Mouse (Mus musculus): ENCODE data around the gene Ralgps2. TPM values are rescaled to one million over a fixed set of nuclear protein-coding genes. Genes with fewer than 3 reads are reported as not detected.

Gene Ralgps2
- total RNA-seq (2021), result 10 to 100 TPM; 70.9 to 80.5 TPM
- long read RNA-seq, experiment 1, full-length matches to known transcripts, result 14 of 22 reads
- long read RNA-seq, experiment 1, partial matches to known transcripts, result 3 of 22 reads
- long read RNA-seq, experiment 1, other reads (novel, unspliced or antisense), result 5 of 22 reads
- long read RNA-seq, experiment 2, full-length matches to known transcripts, result 19 of 28 reads
- long read RNA-seq, experiment 2, partial matches to known transcripts, result 3 of 28 reads
- long read RNA-seq, experiment 2, other reads (novel, unspliced or antisense), result 6 of 28 reads

DNA sequence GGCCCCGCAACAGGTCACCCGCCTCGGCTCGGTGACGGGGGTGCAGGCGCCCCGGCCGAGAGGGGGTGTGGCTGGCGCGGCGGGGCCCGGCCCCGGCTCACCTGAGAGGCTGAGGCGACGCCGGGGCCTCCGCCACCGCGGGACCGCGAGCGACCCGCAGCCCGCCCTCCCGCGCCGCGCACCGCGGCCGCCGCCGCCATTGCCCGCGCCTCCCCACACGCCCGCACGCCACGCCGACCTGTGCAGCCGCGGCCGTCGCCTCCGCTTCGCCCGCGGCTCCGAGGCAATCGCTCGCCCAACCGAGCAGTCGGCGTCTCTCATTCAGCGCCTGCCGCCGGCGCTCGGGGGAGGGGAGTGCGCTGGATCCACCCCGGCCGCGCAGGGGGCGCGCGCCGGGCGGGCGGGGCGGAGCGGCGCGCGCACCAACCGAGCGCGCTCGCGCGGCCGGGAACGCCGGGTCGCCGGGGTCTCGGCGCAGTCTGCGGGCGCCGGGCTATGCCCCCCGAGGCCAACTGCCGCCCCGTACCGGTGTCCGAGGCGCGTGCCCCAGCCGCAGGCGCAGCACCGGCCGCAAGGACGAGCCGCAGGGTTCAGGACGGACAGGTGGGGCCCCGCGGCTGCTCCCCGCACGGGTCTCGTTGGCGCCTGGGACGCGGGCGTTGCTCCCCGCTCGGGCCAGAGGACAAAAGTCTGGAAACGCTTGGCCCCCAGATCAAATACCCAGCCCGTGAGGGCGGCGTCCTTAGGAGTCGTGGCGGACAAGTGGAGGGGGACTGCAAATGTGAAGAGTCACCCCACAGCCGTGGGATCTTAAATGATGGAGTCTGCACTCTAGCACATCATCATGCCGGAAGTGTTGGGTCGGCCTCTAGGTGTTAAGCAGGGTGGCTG is at the start of gene Ralgps2:
Gene Ralgps2 (minus strand): TSS at position 376 of the 891 bp plus-strand sequence.
- Histone ChIP-seq H3K4me3 (peak within 1 kb of the TSS; percentile 87), H3K27ac (peak within 1 kb of the TSS; percentile 95)
- TF ChIP-seq CTCF (conservative IDR thresholded peaks at IDR 0.05), result no peak
- peak; percentile 46 to 68 for DNase-seq (ENCODE audit: low spot score in 2 of 2)

DNA sequence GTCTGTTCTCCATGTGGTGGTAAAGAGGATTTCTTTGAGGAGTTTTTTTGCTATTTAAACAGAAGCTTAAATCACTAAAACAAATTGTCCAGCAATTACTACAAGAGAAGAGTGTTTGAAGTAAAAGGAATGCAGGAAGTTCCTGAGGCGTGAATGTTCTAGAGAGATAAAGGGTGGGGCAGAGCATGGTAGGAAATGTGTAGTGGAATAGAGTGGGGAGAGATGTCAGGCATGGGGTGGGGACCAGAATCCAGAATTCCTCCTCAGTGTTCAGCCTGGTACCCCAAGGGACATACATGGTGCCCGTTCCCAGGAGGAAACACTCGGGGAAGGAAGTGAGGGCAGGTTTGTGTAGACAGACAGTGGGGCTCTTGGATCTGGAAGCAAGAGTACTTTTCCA is 48.1 kb upstream of the Ralgps2 start:
- DNase-seq (ENCODE audit: low spot score in 2 of 2), result no peak
- TF ChIP-seq CTCF (conservative IDR thresholded peaks at IDR 0.05), result no peak

DNA sequence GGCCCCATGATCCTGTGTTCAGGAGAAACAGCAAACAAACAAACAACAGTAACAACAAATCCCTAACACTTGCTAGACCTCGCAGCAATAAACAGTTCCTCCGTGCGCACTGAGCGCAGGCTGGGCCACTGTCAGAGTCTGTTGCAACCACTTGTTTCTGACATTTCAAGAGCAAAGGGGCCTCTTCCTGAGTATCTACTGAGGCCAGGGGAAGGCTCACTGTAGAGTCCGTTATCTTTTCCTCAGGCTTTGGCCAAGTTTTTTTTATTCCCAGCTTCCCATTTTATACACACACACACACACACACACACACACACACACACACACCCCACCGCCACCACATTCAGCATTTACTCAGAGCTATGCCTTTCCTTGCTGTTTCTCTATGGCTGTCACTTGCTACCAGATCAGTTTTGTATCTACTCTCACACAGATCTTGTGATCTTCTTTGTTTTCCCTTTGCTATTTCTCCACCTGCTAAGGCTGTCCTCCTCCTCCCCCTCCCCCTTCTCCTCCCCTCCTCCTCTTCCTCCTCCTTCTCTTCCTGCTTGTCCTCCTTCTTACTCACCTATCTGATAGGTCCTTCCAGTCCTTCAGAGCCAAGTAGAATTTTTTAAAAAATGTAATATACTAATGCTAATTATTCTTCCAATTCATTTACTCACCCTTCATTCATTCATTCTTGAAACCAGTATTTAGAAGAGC is 47.4 kb upstream of the Ralgps2 start:
- DNase-seq (ENCODE audit: low spot score in 2 of 2), result no peak
- TF ChIP-seq CTCF (conservative IDR thresholded peaks at IDR 0.05), result no peak
- Histone ChIP-seq H3K27ac (no peak overlapping the region), H3K4me3 (no peak overlapping the region)

More for the DNA sequence above, 48.1 kb upstream of the Ralgps2 start:
- Histone ChIP-seq H3K4me3 (no peak overlapping the region), H3K27ac (no peak overlapping the region)

DNA sequence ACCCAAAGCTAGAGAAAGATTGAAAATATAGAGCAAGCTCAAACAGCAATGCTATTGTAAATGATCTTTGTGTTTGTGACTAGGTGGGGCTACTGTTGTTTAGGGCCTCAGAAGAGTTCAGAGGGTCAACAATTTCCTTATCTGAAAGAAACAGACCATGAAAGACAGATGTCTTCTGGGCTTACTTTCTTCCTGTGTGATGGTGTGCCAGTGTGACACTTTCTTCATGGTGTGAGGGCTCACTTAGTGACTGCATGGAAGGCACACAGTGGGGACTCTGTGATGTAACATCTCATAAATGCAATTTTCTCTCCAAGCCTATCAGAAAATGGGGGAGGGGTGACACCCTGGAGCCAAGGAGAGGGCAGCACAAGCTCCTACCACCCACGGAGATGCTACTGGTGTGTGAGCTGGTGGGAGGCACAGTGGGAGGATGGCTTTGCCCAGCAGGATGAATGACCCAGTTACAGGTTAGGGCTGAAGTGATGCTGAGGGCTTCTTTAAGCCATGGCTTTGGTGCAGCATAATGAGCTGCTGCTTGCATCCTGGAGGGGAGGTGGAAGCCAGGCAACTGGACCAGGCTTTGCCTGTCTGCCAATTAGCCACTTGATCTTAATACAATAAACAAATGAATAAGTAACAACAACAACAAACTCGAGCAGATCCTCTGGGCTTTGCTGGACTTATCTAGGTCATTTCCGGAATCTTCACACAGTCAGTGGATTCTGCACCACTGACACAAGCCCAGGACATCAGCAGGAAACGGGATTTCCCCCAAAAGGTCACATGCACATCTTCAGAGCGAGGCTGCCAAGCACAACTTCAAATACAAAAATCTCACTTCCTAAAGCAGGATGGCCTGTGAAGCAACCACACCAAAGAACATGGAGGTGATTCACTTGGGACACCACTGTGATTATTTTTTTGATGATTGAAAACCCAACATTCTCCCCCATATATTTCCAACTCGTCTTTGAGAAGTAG is 46.5 kb upstream of the Ralgps2 start:
- TF ChIP-seq CTCF (conservative IDR thresholded peaks at IDR 0.05), result no peak
- no peak overlapping the region for H3K27ac ChIP-seq
- H3K4me3 ChIP-seq, result no peak overlapping the region
- no peak for DNase-seq (ENCODE audit: low spot score in 2 of 2)

DNA sequence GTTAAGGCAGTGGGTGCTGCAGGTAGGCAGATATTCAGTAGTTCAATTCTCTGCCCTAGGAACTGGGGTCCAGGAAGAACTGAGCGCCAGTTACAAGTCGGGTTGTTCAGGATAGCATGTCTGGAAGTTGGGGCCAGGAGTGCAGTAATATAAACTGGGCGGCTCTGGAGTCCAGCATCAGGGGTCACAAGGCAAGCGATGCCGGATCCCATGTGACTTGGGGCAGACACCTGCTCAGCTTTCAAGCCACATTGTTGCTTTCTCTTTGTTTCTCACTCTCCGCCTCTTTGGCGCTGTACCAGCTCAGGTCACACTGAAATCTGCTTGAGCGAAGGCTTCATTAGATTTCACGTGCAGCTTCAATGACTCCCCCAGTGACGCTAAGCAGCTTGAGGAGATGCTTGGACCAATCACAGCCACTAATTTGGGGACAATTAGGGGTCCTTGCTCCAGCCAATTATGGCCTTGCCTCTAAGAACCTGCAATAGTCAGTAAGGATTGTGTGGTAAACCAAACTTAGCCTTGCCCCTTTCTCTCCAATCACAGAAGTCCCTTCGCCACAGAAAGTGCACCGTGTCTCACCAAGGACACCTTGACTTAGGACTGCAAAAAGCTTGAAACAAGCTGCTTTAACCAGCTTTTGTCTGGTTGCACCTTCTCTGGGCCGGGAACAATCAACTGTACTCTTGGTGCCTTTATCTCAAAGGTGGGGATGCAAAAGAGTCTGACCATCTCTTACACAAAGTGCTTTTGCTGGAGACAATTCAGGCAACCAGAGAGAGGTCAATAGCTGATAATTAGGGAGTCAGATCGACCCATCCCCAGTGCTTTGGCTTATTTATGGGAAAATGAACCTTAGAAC is 43.8 kb upstream of the Ralgps2 start:
- no peak overlapping the region for H3K27ac ChIP-seq
- no peak for DNase-seq (ENCODE audit: low spot score in 2 of 2)
- H3K4me3 ChIP-seq, result no peak overlapping the region
- TF ChIP-seq CTCF (conservative IDR thresholded peaks at IDR 0.05), result no peak

DNA sequence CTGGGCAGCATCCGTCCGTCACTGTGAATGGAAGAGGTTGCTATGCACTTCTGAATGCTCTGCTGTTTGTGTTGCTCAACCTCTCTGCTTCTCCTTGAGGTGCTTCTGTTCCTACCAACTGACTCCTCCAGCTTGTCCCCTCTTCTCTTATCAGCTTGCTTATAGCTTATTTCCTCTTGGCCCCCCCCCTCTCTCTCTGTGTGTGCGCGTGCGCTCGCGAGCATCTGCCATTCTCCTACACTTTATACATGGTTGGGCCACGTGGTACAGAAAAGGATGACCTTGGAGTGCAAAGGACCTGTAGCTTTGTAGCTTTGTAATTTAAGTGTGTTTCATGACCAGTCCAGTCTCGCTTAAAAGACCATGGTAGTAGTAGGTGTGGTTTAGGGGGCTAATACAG is 42.5 kb upstream of the Ralgps2 start:
- no peak for DNase-seq (ENCODE audit: low spot score in 2 of 2)
- Histone ChIP-seq H3K27ac (no peak overlapping the region), H3K4me3 (no peak overlapping the region)
- TF ChIP-seq CTCF (conservative IDR thresholded peaks at IDR 0.05), result no peak

DNA sequence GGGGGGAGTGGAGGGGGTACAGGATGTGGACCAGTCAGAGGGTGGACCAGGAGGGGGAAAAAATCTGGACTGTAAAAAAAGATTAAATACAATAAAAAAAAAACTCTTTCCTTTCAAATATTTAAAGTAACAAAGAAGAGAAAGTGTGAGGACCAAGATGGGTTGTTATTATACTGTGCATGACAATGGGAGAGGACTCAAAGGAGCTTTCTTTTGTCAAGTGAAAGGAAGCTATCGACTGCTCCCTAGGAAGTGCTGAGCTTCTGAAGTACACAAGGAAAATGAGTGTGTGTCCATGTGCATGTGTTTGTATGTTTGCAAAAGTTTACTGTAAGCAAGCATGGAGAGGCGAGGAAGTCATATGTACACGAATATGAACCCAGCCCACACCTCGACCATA is 40.3 kb upstream of the Ralgps2 start:
- no peak for TF ChIP-seq CTCF (conservative IDR thresholded peaks at IDR 0.05)
- H3K27ac ChIP-seq, result no peak overlapping the region
- DNase-seq (ENCODE audit: low spot score in 2 of 2), result no peak

DNA sequence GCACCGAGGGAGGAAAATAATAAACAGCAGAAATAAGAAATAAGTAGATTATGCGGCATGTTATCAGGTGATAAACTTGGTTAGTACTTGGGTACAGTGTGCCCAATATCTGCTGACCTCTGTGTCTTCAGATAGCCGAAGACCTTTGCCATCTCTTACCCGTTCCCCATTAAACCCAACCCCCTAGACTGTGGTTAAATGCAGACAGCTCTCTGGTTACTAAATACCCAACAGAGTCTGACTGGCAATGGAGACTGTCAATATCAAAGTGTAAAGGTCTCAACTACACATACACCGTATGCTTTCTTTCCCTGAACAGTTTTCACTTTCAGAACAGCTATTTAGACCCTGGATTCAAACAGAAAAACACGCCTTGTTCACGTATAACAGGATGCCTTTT is 39.2 kb upstream of the Ralgps2 start:
- TF ChIP-seq CTCF (conservative IDR thresholded peaks at IDR 0.05), result no peak
- no peak for DNase-seq (ENCODE audit: low spot score in 2 of 2)
- no peak overlapping the region for H3K27ac ChIP-seq
- H3K4me3 ChIP-seq, result no peak overlapping the region

More for the DNA sequence above, 40.3 kb upstream of the Ralgps2 start:
- no peak overlapping the region for H3K4me3 ChIP-seq

DNA sequence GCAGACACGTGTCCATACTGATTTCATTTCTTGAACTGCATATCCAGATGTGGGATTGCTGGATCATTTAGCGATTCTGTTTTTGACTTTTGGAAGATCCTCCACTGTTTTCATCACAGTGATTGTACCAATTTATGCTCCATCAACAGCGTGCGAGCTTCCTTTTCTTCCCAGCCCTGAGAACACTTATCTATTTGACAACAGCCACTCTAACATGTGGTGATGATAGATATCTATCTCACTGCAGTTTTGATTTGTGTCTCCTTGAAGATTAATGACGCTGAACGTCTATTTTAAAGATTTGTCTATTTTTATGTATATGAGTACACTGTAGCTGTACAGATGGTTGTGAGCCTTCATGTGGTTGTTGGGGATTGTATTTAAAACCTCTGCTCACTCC is 34.4 kb upstream of the Ralgps2 start:
- TF ChIP-seq CTCF (conservative IDR thresholded peaks at IDR 0.05), result no peak
- H3K27ac ChIP-seq, result no peak overlapping the region
- DNase-seq (ENCODE audit: low spot score in 2 of 2), result no peak
- H3K4me3 ChIP-seq, result no peak overlapping the region

DNA sequence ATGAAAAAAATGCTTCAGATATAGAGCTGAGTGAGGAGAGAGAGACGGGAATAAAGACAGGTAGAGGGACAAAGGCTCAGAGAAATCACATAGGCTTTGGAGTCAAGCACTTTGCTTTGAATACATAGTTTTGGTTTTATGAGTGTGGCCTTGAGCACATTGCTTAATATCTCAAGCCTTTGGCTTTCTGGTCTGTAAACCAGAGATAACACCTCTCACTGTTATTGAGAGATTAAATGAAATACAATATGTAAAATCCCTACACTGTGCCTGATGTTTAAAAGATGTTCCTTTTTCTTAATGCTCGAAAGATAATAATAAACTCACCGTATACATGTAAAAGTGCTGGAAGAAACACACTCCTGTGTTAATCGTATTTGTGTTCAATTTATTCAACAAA is 33.0 kb upstream of the Ralgps2 start:
- Histone ChIP-seq H3K27ac (no peak overlapping the region), H3K4me3 (no peak overlapping the region)
- TF ChIP-seq CTCF (conservative IDR thresholded peaks at IDR 0.05), result no peak
- DNase-seq (ENCODE audit: low spot score in 2 of 2), result no peak

DNA sequence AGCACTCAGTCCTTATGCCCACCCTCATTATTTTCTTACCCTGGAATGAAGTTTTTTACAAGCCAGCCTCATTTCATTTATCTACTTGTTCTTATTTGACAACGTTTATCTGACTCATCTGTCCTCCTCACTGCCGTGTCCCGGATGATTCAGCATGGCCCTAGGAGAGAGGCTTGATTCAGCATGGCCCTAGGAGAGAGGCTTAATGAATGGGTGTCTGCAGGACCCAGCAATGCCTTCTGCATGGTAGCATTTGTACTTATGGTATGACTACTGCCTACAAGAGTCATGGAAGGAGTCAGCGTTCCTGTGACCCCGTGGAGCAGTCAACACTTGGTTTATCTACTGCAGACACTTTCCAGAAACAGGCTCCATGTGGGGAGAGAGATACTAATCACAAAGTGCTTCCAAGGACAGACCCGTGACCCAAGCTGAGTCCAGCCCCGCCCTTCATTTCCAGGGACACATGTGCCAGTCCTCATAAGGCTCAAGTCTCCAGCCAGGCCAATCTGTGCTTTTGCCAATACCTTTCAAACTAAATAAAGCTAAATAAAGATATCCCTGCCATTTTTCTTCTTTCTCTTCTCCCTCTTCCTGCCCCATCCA is 31.9 kb upstream of the Ralgps2 start:
- Histone ChIP-seq H3K27ac (no peak overlapping the region), H3K4me3 (no peak overlapping the region)
- DNase-seq (ENCODE audit: low spot score in 2 of 2), result no peak
- TF ChIP-seq CTCF (conservative IDR thresholded peaks at IDR 0.05), result no peak

Measured in layer of hippocampus, adult 2 months (tissue).